Mouse (Mus musculus) hindbrain, embryonic 10.5 days (tissue): ENCODE measurements around the gene N4bp1. TPM values are rescaled to one million over a fixed set of nuclear protein-coding genes. Genes with fewer than 3 reads are reported as not detected.
A peak's percentile ranks its signal among the peaks of the same experiment; 100 is the strongest.

Source experiments
- DNase-seq: peaks from one replicate; pipeline ENCODE4 v3.0.0-alpha.2; 2017; ENCODE audit warnings: low spot score
- H3K27ac ChIP-seq: fragments of 300-500 bp; sonication (generic); 2 replicates; pipeline ENCODE4 v1.5.1; 2016; ENCODE audit warnings: mild to moderate bottlenecking, moderate library complexity
- H3K27me3 ChIP-seq: fragments of 300-500 bp; sonication (generic); 2 replicates; pipeline ENCODE4 v1.6.1; 2016; ENCODE audit warnings: mild to moderate bottlenecking; ENCODE audit not compliant: poor library complexity, insufficient read depth, severe bottlenecking
- H3K36me3 ChIP-seq: fragments of 300-500 bp; sonication (generic); 2 replicates; pipeline ENCODE4 v1.6.1; 2016; ENCODE audit warnings: mild to moderate bottlenecking, moderate library complexity
- H3K4me1 ChIP-seq: fragments of 300-500 bp; sonication (generic); replicated peaks from 2 replicates; pipeline ENCODE4 v1.6.1; 2016; ENCODE audit warnings: mild to moderate bottlenecking
- H3K4me3 ChIP-seq: fragments of 300-500 bp; sonication (generic); 2 replicates; pipeline ENCODE4 v1.5.1; 2016; ENCODE audit warnings: mild to moderate bottlenecking, moderate library complexity
- H3K9me3 ChIP-seq: fragments of 300-500 bp; sonication (generic); 2 replicates; pipeline ENCODE4 v1.6.1; 2016; ENCODE audit warnings: mild to moderate bottlenecking, moderate library complexity
- WGBS: fragments of 180-500 bp; shearing (Covaris S2); methylation state at CpG from one replicate; pipeline ENCODE4 v1.1.7; 2016; 5-methylcytosine and 5-hydroxymethylcytosine counted together
- polyA plus RNA-seq: library from polyadenylated mRNA; unstranded; fragments of >200 nt; fragmentation: Nextera tagmentation; extraction: Ambion mirVana; gene quantifications from 2 replicates; pipeline ENCODE4 v1.2.1, GENCODE M21; 2016

N4bp1 gene
- polyA plus RNA-seq, 1 experiment from 2014 or later, result 9.2 TPM

DNA sequence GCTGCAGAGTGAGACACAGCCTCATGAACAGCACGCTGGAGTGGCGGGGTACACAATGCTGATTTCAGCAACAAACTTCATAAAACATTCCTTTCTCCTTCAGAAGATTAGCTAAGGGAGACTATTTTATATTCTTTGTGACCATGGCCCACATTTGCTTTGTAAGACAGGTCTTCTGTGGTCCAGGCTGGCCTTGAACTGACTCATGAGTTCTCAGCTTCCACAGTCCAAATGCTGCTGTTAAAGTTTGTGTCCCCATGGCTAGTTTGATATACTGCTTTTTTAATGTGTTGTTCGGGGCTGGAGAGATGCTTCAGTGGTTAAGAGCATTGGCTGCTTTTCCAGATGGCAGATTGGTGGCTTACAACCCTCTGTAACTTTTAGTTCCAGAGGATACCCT lies 17.0 kb downstream of the N4bp1 start:
- WGBS, result 91% methylated on average over 3 of the region's 3 CpGs
- no peak for DNase-seq
- H3K27ac ChIP-seq, result no peak overlapping the region

DNA sequence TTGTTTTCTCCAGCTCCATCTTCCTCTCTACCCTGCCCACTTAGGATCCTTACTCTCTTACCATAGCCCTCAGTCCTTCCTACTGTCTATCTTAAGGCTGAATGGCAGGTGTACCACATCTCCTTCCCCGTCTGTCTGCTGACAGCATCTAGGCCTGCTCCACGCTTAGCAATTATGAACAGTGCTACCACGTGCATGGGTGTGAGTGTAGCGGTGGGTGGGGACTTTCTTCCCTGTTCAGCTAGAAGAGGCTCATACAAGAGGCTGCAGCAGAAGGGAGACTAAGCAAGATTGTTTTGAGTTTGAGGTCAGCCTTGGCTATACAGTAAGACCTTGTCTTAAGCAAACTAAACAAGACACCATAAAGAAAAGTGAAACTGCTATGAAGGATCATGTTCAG lies 20.3 kb downstream of the N4bp1 start:
- WGBS, result 89% methylated on average over 4 of the region's 4 CpGs
- H3K36me3 ChIP-seq, result peaks cover 23% of the 10 kb centered on the region
- H3K4me1 ChIP-seq, result no peaks in the 10 kb centered on the region
- DNase-seq, result no peak
- no peak overlapping the region for H3K4me3 ChIP-seq
- H3K27me3 ChIP-seq, result no peaks in the 10 kb centered on the region
- H3K27ac ChIP-seq, result no peak overlapping the region
- no peaks in the 10 kb centered on the region for H3K9me3 ChIP-seq

More for the DNA sequence above, 17.0 kb downstream of the N4bp1 start:
- Histone ChIP-seq H3K27me3 (no peaks in the 10 kb centered on the region), H3K9me3 (no peaks in the 10 kb centered on the region), H3K36me3 (peaks cover 12% of the 10 kb centered on the region), H3K4me3 (no peak overlapping the region), H3K4me1 (no peaks in the 10 kb centered on the region)

DNA sequence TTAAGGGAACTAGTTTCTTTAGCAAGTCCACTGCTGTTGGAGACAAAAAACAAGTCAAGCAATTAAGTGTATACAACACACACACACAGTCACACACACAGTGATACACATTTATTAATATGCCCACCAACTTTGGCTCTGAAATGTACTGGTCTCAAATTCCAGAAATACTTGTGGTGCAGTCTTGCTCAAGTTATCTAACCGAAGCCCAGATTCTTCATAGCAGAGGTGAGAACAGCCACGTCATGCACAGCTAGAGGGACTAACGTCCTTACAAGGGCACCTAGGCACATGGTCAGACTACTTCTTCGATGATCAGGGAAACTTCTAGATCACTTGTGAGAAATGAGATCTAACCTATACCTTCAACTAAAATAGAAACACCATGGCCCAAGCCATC lies 22.2 kb downstream of the N4bp1 start:
- H3K27ac ChIP-seq, result no peak overlapping the region
- H3K4me1 ChIP-seq, result no peaks in the 10 kb centered on the region
- H3K27me3 ChIP-seq, result no peaks in the 10 kb centered on the region
- peaks cover 38% of the 10 kb centered on the region for H3K36me3 ChIP-seq
- WGBS, result 91% methylated on average over 4 of the region's 4 CpGs
- no peaks in the 10 kb centered on the region for H3K9me3 ChIP-seq
- no peak for DNase-seq
- H3K4me3 ChIP-seq, result no peak overlapping the region

DNA sequence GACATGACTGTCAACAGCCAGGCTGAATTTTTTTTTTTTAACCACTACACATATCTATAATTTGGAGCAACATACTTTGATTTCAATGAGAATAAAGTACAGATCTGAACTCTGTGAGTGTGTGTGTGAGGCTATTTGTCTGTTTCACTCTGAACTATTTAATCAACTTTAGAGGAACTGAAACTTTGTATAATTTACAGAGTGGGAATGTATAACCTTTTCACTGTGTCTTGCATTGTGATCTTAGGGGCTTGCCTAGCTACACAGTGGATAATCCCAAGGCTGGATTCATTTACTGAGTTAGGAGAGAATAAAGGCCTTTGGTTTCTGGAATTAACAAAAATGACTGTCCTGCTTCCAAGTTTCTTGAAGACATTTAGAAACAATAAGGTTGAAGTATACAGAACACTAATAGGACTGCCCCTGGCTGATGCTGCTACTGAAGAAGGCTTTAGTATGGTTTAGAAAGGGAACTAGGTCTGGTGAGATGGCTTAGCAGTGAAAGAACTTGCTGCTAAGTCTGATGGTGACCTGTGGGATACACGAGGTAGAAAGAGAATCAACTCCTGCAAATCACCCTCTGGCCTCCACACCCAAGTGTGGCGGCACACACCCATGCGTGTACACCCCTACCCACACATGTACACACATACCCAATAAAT lies 22.8 kb downstream of the N4bp1 start:
- no peaks in the 10 kb centered on the region for H3K4me1 ChIP-seq
- H3K4me3 ChIP-seq, result no peak overlapping the region
- no peak overlapping the region for H3K27ac ChIP-seq
- WGBS, result 91% methylated on average over 3 of the region's 3 CpGs
- no peaks in the 10 kb centered on the region for H3K9me3 ChIP-seq
- no peaks in the 10 kb centered on the region for H3K27me3 ChIP-seq
- H3K36me3 ChIP-seq, result peaks cover 43% of the 10 kb centered on the region
- no peak for DNase-seq

DNA sequence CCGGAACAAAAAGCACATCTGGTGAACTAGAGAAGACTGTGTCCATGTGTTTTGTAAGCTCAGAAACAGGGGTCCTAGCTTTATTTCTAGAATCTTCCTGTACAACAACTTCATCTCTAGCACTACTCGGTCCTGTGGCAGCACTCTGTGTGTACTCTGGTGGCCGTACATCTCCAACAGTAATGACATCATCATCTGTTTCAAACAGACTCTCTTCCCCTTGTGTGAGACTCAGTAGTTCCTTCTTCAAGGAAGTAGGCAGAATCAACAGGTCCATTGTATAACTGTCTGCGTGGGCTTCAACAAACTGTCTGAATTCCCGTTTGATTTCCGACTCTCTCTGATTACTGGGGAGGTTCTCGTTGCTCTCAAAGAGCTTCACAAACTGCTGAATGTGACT lies 23.5 kb downstream of the N4bp1 start:
- whole genome bisulfite sequencing, result 85% methylated on average over 7 of the region's 7 CpGs
- DNase-seq, result no peak
- no peaks in the 10 kb centered on the region for H3K27me3 ChIP-seq
- no peak overlapping the region for H3K4me3 ChIP-seq
- H3K9me3 ChIP-seq, result no peaks in the 10 kb centered on the region
- H3K4me1 ChIP-seq, result no peaks in the 10 kb centered on the region
- H3K27ac ChIP-seq, result no peak overlapping the region
- H3K36me3 ChIP-seq, result peaks cover 44% of the 10 kb centered on the region

DNA sequence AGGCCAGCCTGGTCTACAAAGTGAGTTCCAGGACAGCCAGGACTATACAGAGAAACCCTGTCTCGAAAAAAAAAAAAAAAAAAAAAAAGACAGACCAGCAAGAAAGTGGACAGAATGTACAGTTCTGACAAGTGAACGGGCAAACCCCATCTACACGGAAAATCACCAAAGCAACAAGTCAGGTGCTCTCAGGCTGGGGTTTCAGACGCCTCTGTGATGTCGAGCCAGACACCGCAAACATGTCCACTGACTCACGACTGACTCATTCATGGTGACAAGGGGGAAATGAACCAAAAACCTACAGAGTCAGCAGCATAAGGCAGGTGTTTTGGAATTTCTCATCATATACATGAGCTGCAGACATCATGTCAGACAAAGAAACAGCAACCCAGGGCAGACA lies 28.8 kb downstream of the N4bp1 start:
- no peak for DNase-seq
- peaks cover 31% of the 10 kb centered on the region for H3K4me1 ChIP-seq
- no peaks in the 10 kb centered on the region for H3K9me3 ChIP-seq
- 87% methylated on average over 7 of the region's 7 CpGs for WGBS
- H3K27me3 ChIP-seq, result no peaks in the 10 kb centered on the region
- peaks cover 54% of the 10 kb centered on the region for H3K36me3 ChIP-seq
- H3K4me3 ChIP-seq, result no peak overlapping the region
- no peak overlapping the region for H3K27ac ChIP-seq

DNA sequence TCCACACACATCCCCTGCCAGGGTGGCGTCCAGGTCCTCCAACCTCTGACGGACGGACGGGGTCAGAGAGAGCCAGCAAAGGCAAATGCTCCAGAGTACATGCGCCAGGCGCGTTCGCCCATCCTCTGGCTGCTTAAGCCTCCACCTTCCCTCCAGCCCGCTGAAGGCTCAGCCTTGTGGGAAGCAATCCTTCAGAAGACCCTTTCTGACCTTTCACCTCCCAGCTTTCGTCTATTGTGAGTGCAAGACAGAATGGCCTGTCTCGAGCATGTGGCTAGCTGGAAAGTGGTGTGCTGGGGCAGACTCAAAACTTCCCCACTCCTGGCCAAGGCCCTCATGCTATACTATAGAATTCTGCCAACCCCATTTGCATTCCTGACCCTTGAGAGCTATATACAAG lies 30.4 kb downstream of the N4bp1 start:
- 34% methylated on average over 11 of the region's 11 CpGs for WGBS
- no peaks in the 10 kb centered on the region for H3K9me3 ChIP-seq
- H3K4me3 ChIP-seq, result no peak overlapping the region
- H3K36me3 ChIP-seq, result peaks cover 54% of the 10 kb centered on the region
- peak; percentile 40 for DNase-seq
- peaks cover 31% of the 10 kb centered on the region for H3K4me1 ChIP-seq
- no peaks in the 10 kb centered on the region for H3K27me3 ChIP-seq
- no peak overlapping the region; the same call in 1 of the 2 replicates for H3K27ac ChIP-seq

DNA sequence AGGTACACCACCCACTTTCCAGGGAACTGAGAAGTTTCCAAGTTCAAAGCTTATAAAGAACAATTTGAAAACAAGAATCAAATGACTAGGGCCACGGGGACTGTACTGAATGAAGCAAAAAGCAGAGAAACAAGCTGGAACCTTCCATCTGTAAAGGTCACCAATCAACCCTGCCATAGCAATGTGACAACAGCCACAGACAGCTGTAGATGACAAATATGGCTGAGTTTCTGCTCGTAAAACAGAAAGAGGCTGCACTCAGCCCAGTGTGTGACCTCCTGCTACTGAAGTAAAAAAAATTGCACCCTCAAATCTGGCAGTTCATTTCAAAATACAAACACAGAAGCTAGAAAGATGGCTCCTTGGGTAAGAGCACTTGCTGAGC lies 31.1 kb downstream of the N4bp1 start:
- Histone ChIP-seq H3K9me3 (no peaks in the 10 kb centered on the region), H3K4me1 (peaks cover 31% of the 10 kb centered on the region), H3K27ac (no peak overlapping the region), H3K27me3 (no peaks in the 10 kb centered on the region), H3K4me3 (no peak overlapping the region), H3K36me3 (peaks cover 52% of the 10 kb centered on the region)
- no peak for DNase-seq
- WGBS, result 83% methylated on average over 2 of the region's 2 CpGs

DNA sequence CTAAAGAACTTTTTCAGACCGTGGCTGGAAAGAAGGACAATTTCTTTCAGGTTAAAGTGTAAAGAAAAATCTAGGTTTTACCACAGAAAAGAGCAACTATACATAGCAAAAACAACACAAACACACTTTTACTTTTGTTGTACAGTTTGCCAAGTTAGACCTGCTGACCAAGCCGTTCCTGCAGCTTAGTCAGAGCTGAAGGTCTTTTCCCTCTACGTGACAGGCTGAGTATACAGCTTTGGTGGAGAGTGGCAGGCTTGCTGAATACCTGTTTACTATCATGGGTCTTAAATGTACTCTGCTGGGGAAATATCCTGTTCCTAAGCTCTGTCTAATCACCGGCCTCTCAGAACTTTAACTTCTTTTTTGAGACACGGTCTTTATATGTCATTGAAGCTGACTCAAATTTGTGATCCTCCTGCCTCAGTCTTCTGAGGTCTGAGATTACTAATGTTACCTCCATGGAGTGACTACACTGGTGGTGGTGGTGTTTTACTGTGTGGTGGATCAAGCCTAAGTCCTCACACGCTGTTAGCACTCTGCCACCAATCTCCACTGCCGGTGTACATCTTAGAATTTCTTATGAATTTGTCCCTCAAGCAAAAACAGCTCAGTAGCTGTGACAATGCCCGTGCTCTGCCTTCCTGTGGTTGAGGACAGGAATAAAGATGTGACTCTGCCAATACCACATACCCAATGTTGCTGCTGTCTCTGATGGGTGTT lies 31.6 kb downstream of the N4bp1 start:
- no peaks in the 10 kb centered on the region for H3K27me3 ChIP-seq
- H3K4me1 ChIP-seq, result peaks cover 31% of the 10 kb centered on the region
- WGBS, result 94% methylated on average over 8 of the region's 8 CpGs
- DNase-seq, result no peak
- no peak overlapping the region for H3K27ac ChIP-seq
- no peak overlapping the region for H3K4me3 ChIP-seq
- peaks cover 52% of the 10 kb centered on the region for H3K36me3 ChIP-seq
- H3K9me3 ChIP-seq, result no peaks in the 10 kb centered on the region

DNA sequence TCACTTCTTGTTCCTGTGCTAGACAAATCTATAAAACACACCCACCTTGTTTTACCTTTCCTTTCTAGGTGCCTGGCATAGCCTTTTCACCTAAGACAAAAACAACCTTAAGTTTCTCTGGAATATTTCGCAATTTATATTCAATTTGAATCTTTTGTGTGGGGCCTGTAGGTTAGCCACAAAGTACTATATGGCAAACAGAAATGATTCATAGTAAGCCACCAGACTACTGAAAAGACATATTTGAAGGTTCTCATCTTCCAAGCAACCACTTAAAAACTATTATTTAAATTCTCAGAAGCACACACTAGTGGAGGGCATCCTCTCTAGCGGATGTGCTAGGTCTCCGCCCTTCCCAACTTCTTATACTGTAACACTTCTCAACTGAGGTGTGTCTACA lies 32.6 kb downstream of the N4bp1 start:
- Histone ChIP-seq H3K9me3 (no peaks in the 10 kb centered on the region), H3K27ac (no peak overlapping the region), H3K36me3 (peaks cover 55% of the 10 kb centered on the region), H3K4me3 (no peak overlapping the region), H3K4me1 (peaks cover 31% of the 10 kb centered on the region), H3K27me3 (no peaks in the 10 kb centered on the region)
- 91% methylated on average over 3 of the region's 3 CpGs for WGBS
- DNase-seq, result no peak

DNA sequence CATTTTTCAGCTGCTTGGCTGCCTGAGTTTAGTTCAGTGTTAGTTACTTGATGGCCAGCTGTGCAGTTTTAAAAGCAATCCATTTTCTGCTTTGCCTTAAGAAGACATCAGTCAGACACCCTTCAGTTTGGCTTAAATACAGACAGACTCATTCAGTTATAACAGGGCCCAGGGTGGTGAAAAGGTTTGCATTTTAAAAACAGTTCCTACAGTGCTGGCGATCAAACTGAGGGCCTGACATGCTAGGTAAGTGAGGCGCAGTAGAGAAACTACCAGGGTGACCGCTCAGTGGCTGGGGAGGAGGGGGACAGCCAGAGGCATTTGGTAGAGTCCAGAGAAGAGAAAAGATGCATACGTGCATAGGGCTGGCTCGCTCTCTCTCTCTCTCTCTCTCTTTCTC lies 36.2 kb downstream of the N4bp1 start:
- no peak for DNase-seq
- no peak overlapping the region for H3K4me3 ChIP-seq
- no peaks in the 10 kb centered on the region for H3K9me3 ChIP-seq
- 89% methylated on average over 5 of the region's 5 CpGs for WGBS
- H3K4me1 ChIP-seq, result peaks cover 12% of the 10 kb centered on the region
- no peak overlapping the region for H3K27ac ChIP-seq
- peaks cover 79% of the 10 kb centered on the region for H3K36me3 ChIP-seq
- H3K27me3 ChIP-seq, result no peaks in the 10 kb centered on the region

DNA sequence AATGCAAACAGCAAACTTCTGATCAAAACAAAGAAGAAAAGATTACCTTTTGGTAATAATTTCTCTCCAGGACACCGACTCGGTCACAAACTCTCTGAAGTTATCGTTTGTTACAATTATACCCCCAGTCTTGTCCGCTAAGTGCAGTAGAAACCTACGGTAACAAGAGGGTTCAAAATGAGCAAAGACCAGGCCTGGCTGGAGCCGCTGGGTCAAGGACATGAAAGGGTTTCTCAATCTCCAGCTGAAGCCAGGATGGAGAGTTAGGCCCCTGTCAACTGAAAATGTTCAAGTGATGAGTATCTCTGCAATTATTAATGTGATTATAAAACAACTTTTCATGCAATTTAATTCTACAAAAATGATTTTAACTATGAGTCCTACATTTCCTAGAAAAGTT lies 36.7 kb downstream of the N4bp1 start:
- DNase-seq, result no peak
- H3K27ac ChIP-seq, result no peak overlapping the region
- H3K4me3 ChIP-seq, result no peak overlapping the region
- H3K9me3 ChIP-seq, result no peaks in the 10 kb centered on the region
- H3K4me1 ChIP-seq, result peaks cover 14% of the 10 kb centered on the region
- H3K27me3 ChIP-seq, result no peaks in the 10 kb centered on the region
- WGBS, result 92% methylated on average over 6 of the region's 6 CpGs
- H3K36me3 ChIP-seq, result peaks cover 79% of the 10 kb centered on the region

DNA sequence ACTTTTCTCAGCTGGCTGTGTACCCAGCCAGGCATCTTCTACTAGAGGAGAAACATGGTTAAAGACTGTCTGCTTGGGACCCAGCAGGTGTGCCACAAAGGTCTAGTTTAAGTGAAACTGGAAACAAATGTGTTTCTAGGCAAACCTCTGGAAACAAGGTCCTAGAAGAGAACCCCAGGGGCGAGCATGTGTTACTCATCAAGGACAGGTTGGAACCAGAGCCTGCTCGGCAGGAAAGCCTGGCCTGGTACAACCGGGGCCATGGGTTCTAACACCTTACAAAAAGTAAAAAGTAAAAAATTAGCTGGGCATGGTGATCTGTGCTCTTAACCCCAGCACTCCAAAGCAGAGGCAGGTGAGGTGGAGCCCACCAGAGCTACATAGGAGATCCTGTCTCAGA lies 38.0 kb downstream of the N4bp1 start:
- peaks cover 6% of the 10 kb centered on the region for H3K4me1 ChIP-seq
- no peak overlapping the region for H3K27ac ChIP-seq
- peaks cover 91% of the 10 kb centered on the region for H3K36me3 ChIP-seq
- no peaks in the 10 kb centered on the region for H3K27me3 ChIP-seq
- no peak for DNase-seq
- WGBS, result 78% methylated on average over 3 of the region's 3 CpGs
- no peak overlapping the region for H3K4me3 ChIP-seq
- no peaks in the 10 kb centered on the region for H3K9me3 ChIP-seq
